Mouse (Mus musculus) lung, embryonic 14.5 days (tissue): ENCODE results near the gene Pcyt1a. TPM values are rescaled to one million over a fixed set of nuclear protein-coding genes. Genes with fewer than 3 reads are reported as not detected.

Experiments
- ATAC-seq: fragments of 200-750 bp; cut with Nextera tagmentation; 2 replicates; pipeline ENCODE4 v1.8.0; 2017; ENCODE audit warnings: mild to moderate bottlenecking, moderate TSS enrichment, moderate library complexity; ENCODE audit not compliant: insufficient read depth
- DNase-seq: peaks from one replicate; pipeline ENCODE4 v3.0.0-alpha.2; 2015
- H3K27ac ChIP-seq: fragments of 300-500 bp; sonication (generic); 2 replicates; pipeline ENCODE4 v1.5.1; 2014; ENCODE audit warnings: low read depth, mild to moderate bottlenecking, moderate library complexity
- H3K27me3 ChIP-seq: fragments of 300-500 bp; sonication (generic); 2 replicates; pipeline ENCODE4 v1.6.1; 2014; ENCODE audit warnings: low read length, control low read depth; ENCODE audit not compliant: insufficient read depth
- H3K36me3 ChIP-seq: fragments of 300-500 bp; sonication (generic); 2 replicates; pipeline ENCODE4 v1.6.1; 2014; ENCODE audit warnings: control low read depth; ENCODE audit not compliant: insufficient read depth
- H3K4me1 ChIP-seq: fragments of 300-500 bp; sonication (generic); 2 replicates; pipeline ENCODE4 v1.6.1; 2014; ENCODE audit warnings: antibody characterized with exemption, control low read depth; ENCODE audit not compliant: insufficient read depth
- H3K4me2 ChIP-seq: fragments of 300-500 bp; sonication (generic); 2 replicates; pipeline ENCODE4 v1.6.1; 2014; ENCODE audit warnings: mild to moderate bottlenecking
- H3K4me3 ChIP-seq: fragments of 300-500 bp; sonication (generic); 2 replicates; pipeline ENCODE4 v1.5.1; 2014; ENCODE audit warnings: low read depth, low read length
- H3K9ac ChIP-seq: fragments of 300-500 bp; sonication (generic); 2 replicates; pipeline ENCODE4 v1.6.1; 2014
- H3K9me3 ChIP-seq: fragments of 300-500 bp; sonication (generic); 2 replicates; pipeline ENCODE4 v1.6.1; 2016; ENCODE audit warnings: low read depth, low read length, control low read depth
- CTCF ChIP-seq: IDR thresholded peaks from 2 replicates; pipeline ENCODE4 v1.5.1; 2016; ENCODE audit warnings: antibody characterized with exemption, low read depth
- WGBS: fragments of 180-500 bp; shearing (Covaris S2); extraction: QIAGEN DNeasy Blood & Tissue Kit; methylation state at CpG from one replicate; pipeline ENCODE4 v1.1.7; 2014; 5-methylcytosine and 5-hydroxymethylcytosine counted together
- polyA plus RNA-seq: library from polyadenylated mRNA; unstranded; fragments of >200 nt; fragmentation: Nextera tagmentation; extraction: Ambion mirVana; gene quantifications from 2 replicates; pipeline ENCODE4 v1.2.1, GENCODE M21; 2014

The Pcyt1a gene
- 39.5 and 40.4 TPM in 2 replicates for polyA plus RNA-seq

- peak within 1 kb of the TSS; percentile 89 for H3K4me2 ChIP-seq
- TF ChIP-seq CTCF: no peak; the same call in 1 of the 2 replicates
- DNase-seq (peak; percentile 94), ATAC-seq (peak; percentile 98)
- peak within 1 kb of the TSS; percentile 86 for H3K4me3 ChIP-seq
- H3K27me3 ChIP-seq: no peaks in the 10 kb centered on the region
- no peaks in the 10 kb centered on the region for H3K4me1 ChIP-seq
- no peaks in the 10 kb centered on the region for H3K9me3 ChIP-seq
- H3K27ac ChIP-seq: peak within 1 kb of the TSS; percentile 76
- WGBS: under 1% methylated on average over 54 of the region's 54 CpGs
- H3K9ac ChIP-seq: peak within 1 kb of the TSS; percentile 78
- no peaks in the 10 kb centered on the region for H3K36me3 ChIP-seq
Observed at GRCm38 (mm10) chr16:32430474-32431046, at the start of gene Pcyt1a. TSS of gene Pcyt1a (plus strand) at chr16:32430921.

- H3K9me3 ChIP-seq: no peaks in the 10 kb centered on the region
- TF ChIP-seq CTCF: no peak
- peaks cover 81% of the 10 kb centered on the region for H3K36me3 ChIP-seq
- no peak for DNase-seq
- no peaks in the 10 kb centered on the region for H3K4me1 ChIP-seq
- H3K27ac ChIP-seq: no peak overlapping the region
- no peak overlapping the region for H3K4me2 ChIP-seq
- no peak for ATAC-seq
- no peak overlapping the region for H3K4me3 ChIP-seq
- no peak overlapping the region for H3K9ac ChIP-seq
- H3K27me3 ChIP-seq: no peaks in the 10 kb centered on the region
Observed at GRCm38 (mm10) chr16:32382901-32383300, 47.8 kb upstream of the Pcyt1a start.

GRCm38 (mm10) chr16:32384885-32385284, 45.8 kb upstream of the Pcyt1a start:
- Histone ChIP-seq H3K36me3 (peaks cover 74% of the 10 kb centered on the region), H3K27me3 (no peaks in the 10 kb centered on the region), H3K4me3 (no peak overlapping the region), H3K9me3 (no peaks in the 10 kb centered on the region), H3K4me1 (no peaks in the 10 kb centered on the region), H3K9ac (no peak overlapping the region), H3K27ac (no peak overlapping the region), H3K4me2 (no peak overlapping the region)
- DNase-seq (no peak), ATAC-seq (no peak)
- TF ChIP-seq CTCF: no peak
- WGBS: 70% methylated on average over 2 of the region's 2 CpGs

GRCm38 (mm10) chr16:32386826-32387225, 43.9 kb upstream of the Pcyt1a start:
- H3K36me3 ChIP-seq: peaks cover 70% of the 10 kb centered on the region
- ATAC-seq (no peak), DNase-seq (peak; percentile 5)
- no peak overlapping the region for H3K9ac ChIP-seq
- H3K4me2 ChIP-seq: no peak overlapping the region
- no peak overlapping the region for H3K4me3 ChIP-seq
- H3K27me3 ChIP-seq: no peaks in the 10 kb centered on the region
- no peak overlapping the region for H3K27ac ChIP-seq
- 80% methylated on average over 3 of the region's 3 CpGs for WGBS
- TF ChIP-seq CTCF: no peak
- H3K4me1 ChIP-seq: no peaks in the 10 kb centered on the region
- no peaks in the 10 kb centered on the region for H3K9me3 ChIP-seq

GRCm38 (mm10) chr16:32389049-32389448, 41.7 kb upstream of the Pcyt1a start:
- Histone ChIP-seq H3K36me3 (peaks cover 67% of the 10 kb centered on the region), H3K4me3 (no peak overlapping the region), H3K9ac (no peak overlapping the region), H3K9me3 (no peaks in the 10 kb centered on the region), H3K4me1 (no peaks in the 10 kb centered on the region), H3K27me3 (no peaks in the 10 kb centered on the region), H3K4me2 (no peak overlapping the region), H3K27ac (no peak overlapping the region)
- TF ChIP-seq CTCF: no peak
- ATAC-seq (no peak), DNase-seq (no peak)

GRCm38 (mm10) chr16:32389841-32390240, 40.9 kb upstream of the Pcyt1a start:
- no peak overlapping the region for H3K9ac ChIP-seq
- H3K9me3 ChIP-seq: no peaks in the 10 kb centered on the region
- H3K4me3 ChIP-seq: no peak overlapping the region
- peaks cover 63% of the 10 kb centered on the region for H3K36me3 ChIP-seq
- H3K4me2 ChIP-seq: no peak overlapping the region
- H3K27ac ChIP-seq: no peak overlapping the region
- 76% methylated on average over 3 of the region's 3 CpGs for WGBS
- ATAC-seq: no peak
- DNase-seq: no peak
- no peaks in the 10 kb centered on the region for H3K4me1 ChIP-seq
- H3K27me3 ChIP-seq: no peaks in the 10 kb centered on the region
- TF ChIP-seq CTCF: no peak

GRCm38 (mm10) chr16:32390882-32391281, 39.8 kb upstream of the Pcyt1a start:
- no peak for TF ChIP-seq CTCF
- Histone ChIP-seq H3K9ac (no peak overlapping the region), H3K4me1 (no peaks in the 10 kb centered on the region), H3K9me3 (no peaks in the 10 kb centered on the region), H3K27ac (no peak overlapping the region), H3K4me2 (no peak overlapping the region), H3K4me3 (no peak overlapping the region), H3K27me3 (no peaks in the 10 kb centered on the region), H3K36me3 (peaks cover 53% of the 10 kb centered on the region)
- WGBS: 94% methylated on average over 3 of the region's 3 CpGs
- DNase-seq: no peak
- ATAC-seq: no peak
